Mouse (Mus musculus): ENCODE measurements around the gene Gm10681.
"Not testable (repeated sequence)": the region's sequence is repeated elsewhere in the genome, so short reads cannot be mapped to it uniquely, and the experiment has no call there.

- TF ChIP-seq EP300, CTCF (IDR thresholded peaks at IDR 0.05; ENCODE audit: low read depth): not testable (repeated sequence)
These were observed 40.1 kb downstream of the Gm10681 start for GRCm38 (mm10) chr3:98548495-98548894.
